Mouse (Mus musculus): ENCODE data around the gene Nt5dc2. TPM values are rescaled to one million over a fixed set of nuclear protein-coding genes. Genes with fewer than 3 reads are reported as not detected.
A peak's percentile ranks its signal among the peaks of the same experiment; 100 is the strongest.

The Nt5dc2 gene
- polyA plus RNA-seq, 1 experiment from 2014 or later: 569 TPM

- peak overlapping the region; percentile 91 for H3K4me3 ChIP-seq (ENCODE audit: low read depth, low read length)
- under 1% methylated on average over 43 of the region's 43 CpGs for WGBS
- peak overlapping the region; percentile 44; the same call in 1 of the 2 replicates for H3K27ac ChIP-seq (replicated peaks; ENCODE audit: low read depth, low read length)
- H3K4me1 ChIP-seq (ENCODE audit: control insufficient read depth, insufficient read depth, low read length): peaks cover 18% of the 10 kb centered on the region
- DNase-seq (ENCODE audit: low spot score) (peak; percentile 61), ATAC-seq (ENCODE audit: insufficient number of reproducible peaks, low FRiP score, low TSS enrichment, low read depth) (no peak; the same call in 1 of the 2 replicates)
- H3K9ac ChIP-seq (ENCODE audit: low read length): peak overlapping the region; percentile 94
- H3K4me2 ChIP-seq (ENCODE audit: low read depth, severe bottlenecking): peak overlapping the region; percentile 81
- H3K27me3 ChIP-seq (ENCODE audit: control insufficient read depth, insufficient read depth, low read length): no peaks in the 10 kb centered on the region
- no peaks in the 10 kb centered on the region for H3K9me3 ChIP-seq (ENCODE audit: control insufficient read depth, low read length)
- H3K36me3 ChIP-seq (ENCODE audit: control insufficient read depth, insufficient read depth, low read length): peaks cover 12% of the 10 kb centered on the region
Measured at GRCm38 (mm10) chr14:31131272-31131821, 494 bp downstream of the Nt5dc2 start.

DNA sequence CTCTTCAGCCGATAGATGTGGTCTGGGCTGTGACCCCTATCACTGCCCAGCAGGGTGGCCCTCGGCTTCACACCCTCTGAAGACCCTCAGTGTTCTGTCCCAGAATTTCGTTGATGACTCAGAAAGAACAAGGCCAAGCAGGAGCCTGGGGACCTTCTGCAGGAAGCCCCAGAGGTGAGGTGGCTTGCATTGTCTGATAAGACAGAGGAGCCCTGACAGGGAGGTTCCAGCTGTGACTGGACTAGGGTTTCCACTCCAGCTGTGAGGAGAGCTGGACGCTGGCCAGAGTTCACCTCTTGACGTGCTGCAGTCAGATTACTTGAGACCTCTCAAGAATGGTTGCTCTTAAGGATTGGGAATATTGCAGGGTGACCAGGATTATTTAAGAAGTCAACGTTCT is 1.2 kb downstream of the Nt5dc2 start:
- no peaks in the 10 kb centered on the region for H3K9me3 ChIP-seq (ENCODE audit: control insufficient read depth, low read length)
- no peak overlapping the region for H3K27ac ChIP-seq (replicated peaks; ENCODE audit: low read depth, low read length)
- H3K4me2 ChIP-seq (ENCODE audit: low read depth, severe bottlenecking): peak overlapping the region; percentile 81
- peaks cover 19% of the 10 kb centered on the region for H3K36me3 ChIP-seq (ENCODE audit: control insufficient read depth, insufficient read depth, low read length)
- H3K9ac ChIP-seq (ENCODE audit: low read length): peak overlapping the region; percentile 94
- no peak for ATAC-seq (ENCODE audit: insufficient number of reproducible peaks, low FRiP score, low TSS enrichment, low read depth)
- peaks cover 18% of the 10 kb centered on the region for H3K4me1 ChIP-seq (ENCODE audit: control insufficient read depth, insufficient read depth, low read length)
- H3K4me3 ChIP-seq (ENCODE audit: low read depth, low read length): peak overlapping the region; percentile 91
- WGBS: 16% methylated on average over 6 of the region's 6 CpGs
- H3K27me3 ChIP-seq (ENCODE audit: control insufficient read depth, insufficient read depth, low read length): no peaks in the 10 kb centered on the region
- no peak for DNase-seq (ENCODE audit: low spot score)

DNA sequence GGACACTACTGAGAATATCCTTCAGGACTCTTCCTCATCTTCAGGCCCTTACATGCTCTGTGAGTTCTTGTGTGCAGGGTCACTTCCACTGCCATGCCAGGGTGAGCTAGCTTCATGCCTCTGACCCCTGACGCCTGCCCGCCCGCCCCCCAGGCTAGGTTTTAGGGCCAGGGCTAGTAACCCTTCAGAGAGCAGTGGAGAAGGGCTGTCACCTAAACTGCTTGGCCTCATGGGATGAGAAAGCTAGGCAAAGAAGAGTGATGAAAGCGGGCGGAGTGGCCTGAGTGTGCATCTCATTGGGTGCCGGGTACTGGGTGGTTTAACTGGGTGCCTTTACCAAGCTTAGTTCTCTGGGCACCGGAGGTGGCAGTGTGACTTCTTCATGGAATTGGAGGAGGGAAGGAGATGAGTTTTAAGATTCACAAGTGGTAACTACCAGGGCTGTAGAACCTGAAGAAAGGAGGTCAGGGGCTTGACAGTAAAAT is 1.7 kb downstream of the Nt5dc2 start:
- H3K36me3 ChIP-seq (ENCODE audit: control insufficient read depth, insufficient read depth, low read length): peaks cover 22% of the 10 kb centered on the region
- WGBS: 85% methylated on average over 7 of the region's 7 CpGs
- no peaks in the 10 kb centered on the region for H3K9me3 ChIP-seq (ENCODE audit: control insufficient read depth, low read length)
- H3K4me1 ChIP-seq (ENCODE audit: control insufficient read depth, insufficient read depth, low read length): peaks cover 15% of the 10 kb centered on the region
- H3K4me2 ChIP-seq (ENCODE audit: low read depth, severe bottlenecking): peak overlapping the region; percentile 81
- no peak overlapping the region for H3K27ac ChIP-seq (replicated peaks; ENCODE audit: low read depth, low read length)
- ATAC-seq (ENCODE audit: insufficient number of reproducible peaks, low FRiP score, low TSS enrichment, low read depth): no peak
- no peaks in the 10 kb centered on the region for H3K27me3 ChIP-seq (ENCODE audit: control insufficient read depth, insufficient read depth, low read length)
- DNase-seq (ENCODE audit: low spot score): no peak
- peak overlapping the region; percentile 94; the same call in 1 of the 2 replicates for H3K9ac ChIP-seq (ENCODE audit: low read length)
- H3K4me3 ChIP-seq (ENCODE audit: low read depth, low read length): peak overlapping the region; percentile 91

GRCm38 (mm10) chr14:31133023-31133665 is 2.3 kb downstream of the Nt5dc2 start:
- 75% methylated on average over 11 of the region's 11 CpGs for WGBS

DNA sequence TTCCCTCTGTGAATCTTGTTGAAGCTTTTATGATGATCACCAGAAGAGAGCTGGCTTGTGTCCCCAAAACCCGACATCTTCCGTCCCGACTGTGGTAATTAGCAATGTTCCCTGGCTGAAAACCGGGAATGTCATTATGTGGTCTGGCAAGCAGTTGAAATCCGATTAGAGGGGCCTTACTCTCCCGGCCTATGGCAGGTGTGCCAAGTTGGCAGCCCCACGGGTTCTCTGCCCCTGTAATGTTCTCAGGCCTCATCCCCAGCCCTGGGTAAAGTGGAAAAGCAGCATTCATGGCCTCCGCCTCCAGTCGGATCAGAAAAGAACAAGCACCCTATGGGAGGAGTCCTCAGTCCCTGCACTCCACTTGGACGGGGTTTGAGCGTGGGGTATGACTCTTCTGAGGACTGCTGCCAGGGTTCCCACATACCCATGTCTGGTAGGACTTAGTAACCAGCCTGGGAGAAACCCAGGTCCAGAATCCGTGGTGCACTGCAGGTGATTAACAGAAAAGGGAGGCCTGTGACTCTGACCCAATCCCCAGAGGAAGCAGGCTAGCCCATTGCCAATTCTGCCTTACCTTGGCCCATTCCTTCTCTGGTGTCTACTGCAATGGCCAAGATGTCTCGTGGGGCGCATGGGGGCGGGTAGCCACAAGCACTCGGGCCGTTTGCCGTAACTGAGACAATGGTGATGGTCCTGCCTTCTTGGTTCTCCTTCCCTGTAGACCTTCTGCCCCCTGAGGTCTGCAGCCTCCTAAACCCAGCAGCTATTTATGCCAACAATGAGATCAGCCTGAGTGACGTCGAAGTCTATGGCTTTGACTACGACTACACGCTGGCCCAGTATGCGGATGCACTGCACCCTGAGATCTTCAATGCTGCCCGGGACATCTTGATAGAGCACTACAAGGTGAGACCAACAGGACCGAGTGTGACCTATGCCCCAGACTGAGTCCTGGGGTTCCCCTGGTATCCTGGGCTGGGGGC is 3.5 kb downstream of the Nt5dc2 start:
- Histone ChIP-seq H3K27me3 (ENCODE audit: control insufficient read depth, insufficient read depth, low read length) (no peaks in the 10 kb centered on the region), H3K27ac (replicated peaks; ENCODE audit: low read depth, low read length) (no peak overlapping the region), H3K9ac (ENCODE audit: low read length) (no peak overlapping the region), H3K4me2 (ENCODE audit: low read depth, severe bottlenecking) (no peak overlapping the region), H3K9me3 (ENCODE audit: control insufficient read depth, low read length) (no peaks in the 10 kb centered on the region), H3K4me1 (ENCODE audit: control insufficient read depth, insufficient read depth, low read length) (peaks cover 15% of the 10 kb centered on the region), H3K36me3 (ENCODE audit: control insufficient read depth, insufficient read depth, low read length) (peaks cover 32% of the 10 kb centered on the region), H3K4me3 (ENCODE audit: low read depth, low read length) (no peak overlapping the region)
- DNase-seq (ENCODE audit: low spot score): no peak
- 92% methylated on average over 25 of the region's 25 CpGs for WGBS
- no peak for ATAC-seq (ENCODE audit: insufficient number of reproducible peaks, low FRiP score, low TSS enrichment, low read depth)

More at GRCm38 (mm10) chr14:31133023-31133665, 2.3 kb downstream of the Nt5dc2 start:
- Histone ChIP-seq H3K4me2 (ENCODE audit: low read depth, severe bottlenecking) (no peak overlapping the region), H3K4me1 (ENCODE audit: control insufficient read depth, insufficient read depth, low read length) (peaks cover 15% of the 10 kb centered on the region), H3K27ac (replicated peaks; ENCODE audit: low read depth, low read length) (no peak overlapping the region), H3K27me3 (ENCODE audit: control insufficient read depth, insufficient read depth, low read length) (no peaks in the 10 kb centered on the region), H3K9ac (ENCODE audit: low read length) (peak overlapping the region; percentile 27; the same call in 1 of the 2 replicates), H3K36me3 (ENCODE audit: control insufficient read depth, insufficient read depth, low read length) (peaks cover 27% of the 10 kb centered on the region), H3K4me3 (ENCODE audit: low read depth, low read length) (no peak overlapping the region), H3K9me3 (ENCODE audit: control insufficient read depth, low read length) (no peaks in the 10 kb centered on the region)
- ATAC-seq (ENCODE audit: insufficient number of reproducible peaks, low FRiP score, low TSS enrichment, low read depth) (no peak), DNase-seq (ENCODE audit: low spot score) (no peak)

DNA sequence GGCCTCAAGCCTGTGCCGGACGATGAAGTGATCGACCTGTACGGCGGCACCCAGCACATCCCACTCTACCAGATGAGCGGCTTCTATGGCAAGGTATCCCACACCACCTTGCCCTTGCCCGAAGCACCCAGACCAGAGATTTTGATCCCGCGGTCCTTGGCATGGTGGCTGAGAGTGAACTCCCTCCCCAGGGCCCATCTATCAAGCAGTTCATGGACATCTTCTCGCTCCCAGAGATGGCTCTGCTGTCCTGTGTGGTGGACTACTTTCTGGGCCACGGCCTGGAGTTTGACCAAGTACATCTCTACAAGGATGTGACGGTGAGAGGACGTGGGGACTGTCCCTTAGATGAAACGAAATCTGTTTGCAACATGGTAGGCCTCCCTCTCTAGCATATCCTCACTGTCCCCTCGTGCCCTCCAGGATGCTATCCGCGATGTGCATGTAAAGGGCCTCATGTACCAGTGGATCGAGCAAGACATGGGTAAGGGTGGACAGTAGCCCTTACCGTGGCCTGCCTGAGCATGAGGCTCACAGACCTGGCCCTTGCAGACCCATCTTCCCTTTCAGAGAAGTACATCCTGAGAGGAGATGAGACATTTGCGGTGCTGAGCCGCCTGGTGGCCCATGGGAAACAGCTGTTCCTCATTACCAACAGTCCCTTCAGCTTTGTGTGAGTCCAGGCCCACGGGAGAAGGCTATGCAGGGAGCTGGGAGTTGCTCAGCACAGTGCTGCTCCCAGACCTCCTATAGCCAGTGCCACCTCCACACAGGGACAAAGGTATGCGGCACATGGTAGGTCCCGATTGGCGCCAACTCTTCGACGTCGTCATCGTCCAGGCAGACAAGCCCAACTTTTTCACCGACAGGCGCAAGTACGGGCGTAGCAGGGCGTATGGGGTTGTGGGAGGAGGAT is 4.9 kb downstream of the Nt5dc2 start:
- Histone ChIP-seq H3K27me3 (ENCODE audit: control insufficient read depth, insufficient read depth, low read length) (no peaks in the 10 kb centered on the region), H3K4me1 (ENCODE audit: control insufficient read depth, insufficient read depth, low read length) (peaks cover 8% of the 10 kb centered on the region), H3K27ac (replicated peaks; ENCODE audit: low read depth, low read length) (no peak overlapping the region), H3K9ac (ENCODE audit: low read length) (no peak overlapping the region), H3K4me2 (ENCODE audit: low read depth, severe bottlenecking) (no peak overlapping the region), H3K9me3 (ENCODE audit: control insufficient read depth, low read length) (no peaks in the 10 kb centered on the region), H3K36me3 (ENCODE audit: control insufficient read depth, insufficient read depth, low read length) (peaks cover 41% of the 10 kb centered on the region), H3K4me3 (ENCODE audit: low read depth, low read length) (no peak overlapping the region)
- DNase-seq (ENCODE audit: low spot score): no peak
- 92% methylated on average over 34 of the region's 34 CpGs for WGBS
- ATAC-seq (ENCODE audit: insufficient number of reproducible peaks, low FRiP score, low TSS enrichment, low read depth): no peak

DNA sequence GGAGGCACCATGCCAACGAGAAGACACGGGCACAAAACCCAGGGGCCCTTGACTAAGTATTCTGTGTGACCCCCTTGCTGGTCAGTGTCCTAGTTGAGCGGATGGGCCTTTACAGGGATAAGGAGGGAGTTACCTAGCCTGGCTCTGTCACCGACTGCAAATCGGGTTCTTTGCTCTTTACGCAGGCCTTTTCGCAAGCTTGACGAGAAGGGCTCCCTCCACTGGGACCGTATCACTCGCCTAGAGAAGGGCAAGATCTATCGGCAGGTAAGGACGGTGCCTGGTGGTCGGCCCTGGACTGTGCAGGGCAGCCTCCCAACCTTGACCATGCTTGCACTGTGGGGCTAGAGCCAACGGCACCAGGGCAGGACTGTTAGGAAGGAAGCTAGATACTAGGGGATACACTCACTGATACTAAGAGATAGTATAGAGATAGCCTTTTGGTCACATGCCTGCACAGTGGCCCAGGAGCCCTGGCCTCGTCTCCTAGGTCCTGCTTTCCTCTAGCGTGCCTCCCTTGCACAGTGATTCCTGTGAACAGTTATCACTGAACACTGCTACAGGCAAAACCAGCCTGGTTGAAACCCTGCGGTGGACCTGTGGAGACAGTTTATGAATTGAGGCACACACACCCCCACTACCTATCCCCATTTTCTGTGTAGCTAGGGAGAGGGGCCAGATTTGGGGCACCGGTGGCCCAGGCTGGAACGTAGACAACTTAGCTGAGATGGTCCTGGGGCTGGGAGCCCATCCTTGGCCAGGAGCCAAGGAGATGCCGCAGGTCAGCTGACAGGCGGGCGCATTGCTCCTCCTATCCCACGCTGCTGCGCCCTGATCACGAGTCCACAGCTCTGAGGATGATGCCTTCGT is 5.8 kb downstream of the Nt5dc2 start:
- H3K36me3 ChIP-seq (ENCODE audit: control insufficient read depth, insufficient read depth, low read length): peaks cover 50% of the 10 kb centered on the region
- 94% methylated on average over 26 of the region's 26 CpGs for WGBS
- H3K27me3 ChIP-seq (ENCODE audit: control insufficient read depth, insufficient read depth, low read length): no peaks in the 10 kb centered on the region
- ATAC-seq (ENCODE audit: insufficient number of reproducible peaks, low FRiP score, low TSS enrichment, low read depth) (no peak), DNase-seq (ENCODE audit: low spot score) (no peak)
- no peaks in the 10 kb centered on the region for H3K9me3 ChIP-seq (ENCODE audit: control insufficient read depth, low read length)
- no peak overlapping the region for H3K4me2 ChIP-seq (ENCODE audit: low read depth, severe bottlenecking)
- 0 out of 2 replicates have a peak overlapping the region, but pooled peaks have one; percentile 12 for H3K27ac ChIP-seq (replicated peaks; ENCODE audit: low read depth, low read length)
- H3K4me3 ChIP-seq (ENCODE audit: low read depth, low read length): no peak overlapping the region
- peaks cover 8% of the 10 kb centered on the region for H3K4me1 ChIP-seq (ENCODE audit: control insufficient read depth, insufficient read depth, low read length)
- no peak overlapping the region for H3K9ac ChIP-seq (ENCODE audit: low read length)

Data from limb, embryonic 11.5 days (tissue).